Mouse (Mus musculus) neural tube, embryonic 12.5 days (tissue): ENCODE measurements around the gene Lzts2. TPM values are rescaled to one million over a fixed set of nuclear protein-coding genes. Genes with fewer than 3 reads are reported as not detected.

Experiments
- ATAC-seq: fragments of 200-750 bp; cut with Nextera tagmentation; 2 replicates; pipeline ENCODE4 v1.8.0; 2017; ENCODE audit warnings: low read depth, mild to moderate bottlenecking, moderate TSS enrichment, moderate library complexity; ENCODE audit not compliant: low FRiP score
- H3K27ac ChIP-seq: fragments of 300-500 bp; sonication (generic); 2 replicates; pipeline ENCODE4 v1.5.1; 2016
- H3K27me3 ChIP-seq: fragments of 300-500 bp; sonication (generic); replicated peaks from 2 replicates; pipeline ENCODE4 v1.6.1; 2016; ENCODE audit warnings: mild to moderate bottlenecking
- H3K36me3 ChIP-seq: fragments of 300-500 bp; sonication (generic); 2 replicates; pipeline ENCODE4 v1.6.1; 2016; ENCODE audit warnings: mild to moderate bottlenecking
- H3K4me1 ChIP-seq: fragments of 300-500 bp; sonication (generic); 2 replicates; pipeline ENCODE4 v1.6.1; 2016
- H3K4me2 ChIP-seq: fragments of 300-500 bp; sonication (generic); replicated peaks from 2 replicates; pipeline ENCODE4 v1.6.1; 2016; ENCODE audit warnings: mild to moderate bottlenecking
- H3K4me3 ChIP-seq: fragments of 300-500 bp; sonication (generic); 2 replicates; pipeline ENCODE4 v1.5.1; 2016
- H3K9ac ChIP-seq: fragments of 300-500 bp; sonication (generic); 2 replicates; pipeline ENCODE4 v1.6.1; 2016; ENCODE audit warnings: mild to moderate bottlenecking
- H3K9me3 ChIP-seq: fragments of 300-500 bp; sonication (generic); 2 replicates; pipeline ENCODE4 v1.6.1; 2016; ENCODE audit warnings: mild to moderate bottlenecking
- WGBS: fragments of 180-500 bp; shearing (Covaris S2); methylation state at CpG from one replicate; pipeline ENCODE4 v1.1.7; 2016; 5-methylcytosine and 5-hydroxymethylcytosine counted together
- polyA plus RNA-seq: library from polyadenylated mRNA; unstranded; fragments of >200 nt; fragmentation: Nextera tagmentation; extraction: Ambion mirVana; gene quantifications from 2 replicates; pipeline ENCODE4 v1.2.1, GENCODE M21; 2016

Gene Lzts2
- polyA plus RNA-seq, result 68.5 and 70.0 TPM in 2 replicates

DNA sequence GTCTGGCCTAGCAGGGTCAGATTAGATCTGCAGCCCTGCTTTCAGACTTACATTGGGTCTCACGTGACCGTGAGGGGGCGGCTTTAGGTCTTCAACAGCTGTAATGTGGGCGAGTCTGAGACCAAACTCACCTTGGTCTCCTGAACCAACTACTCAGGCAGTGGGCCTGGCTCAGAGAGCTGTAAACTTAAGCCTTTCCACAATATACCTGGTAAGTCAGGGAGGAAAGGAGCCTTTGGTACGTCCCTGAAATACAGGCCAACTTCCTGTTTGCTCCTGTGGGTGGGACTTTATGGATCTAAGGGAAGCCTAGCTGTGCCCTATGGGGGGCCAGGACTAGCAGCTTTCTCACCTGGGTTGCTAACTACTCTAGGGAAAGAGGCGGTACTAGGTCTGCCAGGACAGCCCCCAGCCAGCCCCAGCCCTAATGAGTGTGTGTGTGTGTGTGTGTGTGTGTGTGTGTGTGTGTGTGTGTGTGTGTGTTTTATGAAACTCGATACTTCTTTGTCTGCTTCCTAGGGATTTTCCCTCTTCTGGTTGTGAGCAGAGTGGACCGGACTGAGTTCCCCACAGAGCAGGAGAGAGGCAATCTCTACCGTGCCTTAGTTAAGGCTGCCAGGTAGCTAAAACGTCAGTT, at the start of gene Lzts2:
TSS of gene Lzts2 (plus strand) at position 80 of the 637 bp plus-strand sequence.
- Histone ChIP-seq H3K4me1 (peaks cover 56% of the 10 kb centered on the region), H3K4me3 (peak within 1 kb of the TSS; percentile 69), H3K9me3 (no peaks in the 10 kb centered on the region), H3K27me3 (no peaks in the 10 kb centered on the region), H3K36me3 (peaks cover 26% of the 10 kb centered on the region), H3K9ac (peak within 1 kb of the TSS; percentile 86), H3K4me2 (peak within 1 kb of the TSS; percentile 85), H3K27ac (0 out of 2 replicates have a peak within 1 kb of the TSS, but pooled peaks have one; percentile 5)
- 7% methylated on average over 10 of the region's 10 CpGs for WGBS
- no peak for ATAC-seq

GRCm38 (mm10) chr19:44965978-44966377, 48.2 kb upstream of the Lzts2 start:
- H3K27ac ChIP-seq, result no peak overlapping the region
- H3K4me2 ChIP-seq, result no peak overlapping the region
- no peaks in the 10 kb centered on the region for H3K4me1 ChIP-seq
- no peaks in the 10 kb centered on the region for H3K9me3 ChIP-seq
- 98% methylated on average over 1 of the region's 1 CpGs for WGBS
- no peak overlapping the region for H3K4me3 ChIP-seq
- no peak for ATAC-seq
- H3K36me3 ChIP-seq, result peaks cover 74% of the 10 kb centered on the region
- H3K9ac ChIP-seq, result no peak overlapping the region
- no peaks in the 10 kb centered on the region for H3K27me3 ChIP-seq

DNA sequence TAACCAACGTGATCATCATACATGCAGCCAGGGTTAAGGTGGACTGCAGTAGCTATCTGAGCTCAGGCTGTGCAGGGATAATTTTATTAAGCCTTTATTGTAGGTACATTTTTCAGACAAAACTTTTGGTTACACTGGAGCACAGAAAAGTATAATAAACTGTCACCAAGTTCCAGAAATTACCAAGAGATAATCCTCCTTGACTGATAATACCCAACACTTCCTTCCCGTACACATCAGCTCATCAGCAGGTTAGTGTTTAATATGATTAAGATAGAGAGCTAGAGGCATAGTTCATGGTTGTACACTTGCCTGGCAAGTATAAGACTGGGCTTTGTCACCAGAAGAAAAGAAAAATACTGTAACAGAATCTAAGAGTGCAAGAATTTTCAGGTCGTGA, 45.9 kb upstream of the Lzts2 start:
- no peak for ATAC-seq
- H3K9ac ChIP-seq, result no peak overlapping the region
- H3K27me3 ChIP-seq, result no peaks in the 10 kb centered on the region
- no peak overlapping the region for H3K4me3 ChIP-seq
- H3K4me1 ChIP-seq, result no peaks in the 10 kb centered on the region
- H3K9me3 ChIP-seq, result no peaks in the 10 kb centered on the region
- H3K36me3 ChIP-seq, result peaks cover 85% of the 10 kb centered on the region
- WGBS, result 94% methylated on average over 3 of the region's 3 CpGs
- no peak overlapping the region for H3K27ac ChIP-seq
- H3K4me2 ChIP-seq, result no peak overlapping the region

DNA sequence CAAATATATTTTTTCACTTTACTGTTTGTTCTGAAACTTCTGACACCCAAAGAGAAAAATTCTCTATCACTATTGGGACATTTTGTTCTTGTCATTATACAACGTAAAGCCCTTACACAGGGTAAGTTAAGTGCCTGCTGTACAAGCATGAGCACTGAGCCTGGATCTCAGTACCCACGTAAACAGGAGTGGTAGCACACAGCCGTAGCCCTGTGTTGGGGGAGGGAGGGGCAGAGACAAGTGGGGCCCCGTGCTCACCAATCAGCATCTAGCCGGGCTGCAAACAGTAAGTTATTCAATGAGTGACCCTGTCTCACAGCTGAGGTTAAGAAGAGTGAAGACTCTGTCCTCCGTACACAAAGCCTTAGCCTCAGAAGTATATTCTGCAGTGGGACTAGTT, 37.6 kb upstream of the Lzts2 start:
- Histone ChIP-seq H3K27me3 (no peaks in the 10 kb centered on the region), H3K4me2 (no peak overlapping the region), H3K9ac (no peak overlapping the region), H3K36me3 (peaks cover 90% of the 10 kb centered on the region), H3K4me3 (no peak overlapping the region), H3K27ac (no peak overlapping the region), H3K9me3 (no peaks in the 10 kb centered on the region), H3K4me1 (no peaks in the 10 kb centered on the region)
- 77% methylated on average over 6 of the region's 6 CpGs for WGBS
- ATAC-seq, result no peak

GRCm38 (mm10) chr19:44977148-44977547, 37.1 kb upstream of the Lzts2 start:
- no peak overlapping the region for H3K4me3 ChIP-seq
- no peaks in the 10 kb centered on the region for H3K4me1 ChIP-seq
- no peak overlapping the region for H3K9ac ChIP-seq
- H3K4me2 ChIP-seq, result no peak overlapping the region
- 89% methylated on average over 6 of the region's 6 CpGs for WGBS
- peaks cover 90% of the 10 kb centered on the region for H3K36me3 ChIP-seq
- H3K9me3 ChIP-seq, result no peaks in the 10 kb centered on the region
- no peaks in the 10 kb centered on the region for H3K27me3 ChIP-seq
- H3K27ac ChIP-seq, result no peak overlapping the region
- no peak for ATAC-seq

DNA sequence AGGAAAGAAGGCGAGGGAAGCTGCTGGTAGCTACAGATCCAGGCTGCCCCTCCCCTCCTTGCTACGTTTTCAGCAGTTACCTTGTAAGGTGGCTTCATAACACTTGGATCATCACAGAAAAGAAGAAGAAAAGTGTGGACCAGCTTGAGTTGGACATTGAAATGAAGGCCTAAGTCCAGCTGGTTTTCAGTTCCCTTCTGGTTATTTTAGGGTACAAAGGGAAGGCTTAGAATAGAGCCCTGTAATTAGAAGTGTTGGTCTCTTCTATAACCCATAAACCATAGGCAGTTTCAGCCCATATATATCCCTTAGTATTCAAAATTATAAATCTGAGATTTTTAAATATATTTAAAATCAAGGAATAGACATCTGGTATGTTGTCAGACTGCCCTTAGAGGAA, 33.4 kb upstream of the Lzts2 start:
- H3K9ac ChIP-seq, result no peak overlapping the region
- H3K27ac ChIP-seq, result no peak overlapping the region
- no peaks in the 10 kb centered on the region for H3K27me3 ChIP-seq
- no peak overlapping the region for H3K4me2 ChIP-seq
- no peak for ATAC-seq
- H3K36me3 ChIP-seq, result peaks cover 59% of the 10 kb centered on the region
- no peaks in the 10 kb centered on the region for H3K4me1 ChIP-seq
- H3K9me3 ChIP-seq, result no peaks in the 10 kb centered on the region
- 81% methylated on average over 2 of the region's 2 CpGs for WGBS
- H3K4me3 ChIP-seq, result no peak overlapping the region

- Histone ChIP-seq H3K4me2 (no peak overlapping the region), H3K36me3 (peaks cover 41% of the 10 kb centered on the region), H3K4me3 (no peak overlapping the region), H3K27me3 (no peaks in the 10 kb centered on the region), H3K27ac (no peak overlapping the region), H3K4me1 (no peaks in the 10 kb centered on the region), H3K9me3 (no peaks in the 10 kb centered on the region), H3K9ac (no peak overlapping the region)
- WGBS, result 89% methylated on average over 7 of the region's 7 CpGs
- no peak for ATAC-seq
Observed at GRCm38 (mm10) chr19:44982477-44983115, 31.6 kb upstream of the Lzts2 start.

- Histone ChIP-seq H3K4me1 (no peaks in the 10 kb centered on the region), H3K9me3 (no peaks in the 10 kb centered on the region)
Observed at GRCm38 (mm10) chr19:44983366-44983765, 30.8 kb upstream of the Lzts2 start.

DNA sequence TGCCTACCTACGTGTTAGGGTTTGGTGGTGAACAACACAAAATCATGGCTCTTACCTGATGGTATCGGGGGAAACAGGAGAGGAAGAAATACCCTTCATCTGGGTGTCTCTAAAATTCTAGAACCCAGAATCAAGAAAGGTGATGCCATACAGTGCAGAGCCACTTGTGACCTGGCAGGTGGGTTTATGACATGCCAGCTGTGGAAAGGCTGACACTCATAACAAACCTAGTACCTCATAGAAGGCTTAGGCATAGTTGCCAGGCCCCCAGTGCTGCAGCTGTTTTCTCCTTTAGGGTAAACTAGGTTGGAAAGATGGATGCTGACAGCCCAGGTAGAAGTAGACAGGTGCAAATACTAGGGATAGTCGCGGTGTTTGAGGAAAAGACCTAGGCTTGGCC, 29.8 kb upstream of the Lzts2 start:
- H3K36me3 ChIP-seq, result peaks cover 26% of the 10 kb centered on the region
- no peak for ATAC-seq
- no peak overlapping the region for H3K4me3 ChIP-seq

More at GRCm38 (mm10) chr19:44983366-44983765, 30.8 kb upstream of the Lzts2 start:
- 91% methylated on average over 6 of the region's 6 CpGs for WGBS
- H3K36me3 ChIP-seq, result peaks cover 34% of the 10 kb centered on the region
- no peak for ATAC-seq
- no peak overlapping the region for H3K27ac ChIP-seq
- H3K9ac ChIP-seq, result no peak overlapping the region
- H3K4me2 ChIP-seq, result no peak overlapping the region
- no peak overlapping the region for H3K4me3 ChIP-seq
- H3K27me3 ChIP-seq, result no peaks in the 10 kb centered on the region

DNA sequence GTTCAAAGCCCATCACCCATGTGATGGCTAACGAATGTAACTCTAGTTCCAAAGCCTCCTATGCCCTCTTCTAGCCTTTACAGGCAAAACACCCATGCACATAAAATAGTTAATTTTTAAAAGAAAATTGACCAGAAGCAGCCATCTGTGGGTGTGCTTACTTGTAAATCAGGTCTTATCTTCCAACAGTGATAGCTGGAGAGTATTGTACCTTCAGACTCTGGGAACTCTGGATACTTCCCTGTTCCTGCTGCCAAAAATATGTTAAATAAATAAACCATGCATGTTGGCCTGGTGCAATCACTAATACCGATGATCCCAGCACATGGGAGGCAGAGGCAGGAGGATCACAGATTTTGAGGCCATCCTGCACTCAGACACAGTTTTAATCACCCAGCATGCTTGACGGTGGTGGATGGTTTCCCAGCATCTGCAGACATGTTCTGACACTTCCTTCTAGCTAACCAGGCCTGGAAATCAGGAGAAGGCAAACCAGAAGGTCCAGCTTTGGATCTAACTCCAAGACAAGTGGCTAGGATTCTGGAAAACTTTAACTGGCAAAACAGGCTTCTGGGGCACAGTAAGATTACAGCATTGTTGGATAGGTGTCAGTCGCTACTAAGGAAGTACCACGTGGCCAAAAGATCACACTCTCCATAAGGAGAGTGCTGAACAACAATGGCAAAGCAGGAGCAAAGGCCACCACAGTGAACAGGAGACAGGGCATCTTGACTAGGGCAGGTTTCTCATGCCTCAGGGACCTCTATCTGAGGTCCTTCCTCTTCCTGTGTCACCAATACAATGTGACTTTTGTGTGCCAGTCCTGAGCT, 28.8 kb upstream of the Lzts2 start:
- Histone ChIP-seq H3K27ac (no peak overlapping the region), H3K36me3 (peaks cover 18% of the 10 kb centered on the region), H3K4me3 (no peak overlapping the region), H3K9ac (no peak overlapping the region), H3K4me1 (peaks cover 13% of the 10 kb centered on the region), H3K9me3 (no peaks in the 10 kb centered on the region), H3K4me2 (no peak overlapping the region), H3K27me3 (no peaks in the 10 kb centered on the region)
- WGBS, result 69% methylated on average over 5 of the region's 5 CpGs
- no peak for ATAC-seq

More for the DNA sequence above, 29.8 kb upstream of the Lzts2 start:
- H3K9ac ChIP-seq, result no peak overlapping the region
- H3K4me2 ChIP-seq, result no peak overlapping the region
- H3K27me3 ChIP-seq, result no peaks in the 10 kb centered on the region
- H3K27ac ChIP-seq, result no peak overlapping the region
- H3K4me1 ChIP-seq, result 0 out of 2 replicates have a peak, but pooled peaks cover 5% of the 10 kb centered on the region
- no peaks in the 10 kb centered on the region for H3K9me3 ChIP-seq
- WGBS, result 91% methylated on average over 4 of the region's 4 CpGs

- Histone ChIP-seq H3K4me2 (no peak overlapping the region), H3K9ac (no peak overlapping the region), H3K4me3 (no peak overlapping the region), H3K27ac (no peak overlapping the region), H3K4me1 (peaks cover 28% of the 10 kb centered on the region), H3K36me3 (peaks cover 4% of the 10 kb centered on the region; the same call in 1 of the 2 replicates), H3K9me3 (no peaks in the 10 kb centered on the region), H3K27me3 (no peaks in the 10 kb centered on the region)
- no peak for ATAC-seq
- whole genome bisulfite sequencing, result 75% methylated on average over 6 of the region's 6 CpGs
Observed at GRCm38 (mm10) chr19:44987004-44987403, 27.2 kb upstream of the Lzts2 start.

GRCm38 (mm10) chr19:44987851-44988250, 26.4 kb upstream of the Lzts2 start:
- ATAC-seq, result no peak
- no peaks in the 10 kb centered on the region for H3K27me3 ChIP-seq
- 67% methylated on average over 6 of the region's 6 CpGs for WGBS
- peaks cover 31% of the 10 kb centered on the region for H3K4me1 ChIP-seq
- no peak overlapping the region for H3K27ac ChIP-seq
- H3K9ac ChIP-seq, result no peak overlapping the region
- no peak overlapping the region for H3K4me3 ChIP-seq
- no peaks in the 10 kb centered on the region for H3K9me3 ChIP-seq
- H3K4me2 ChIP-seq, result no peak overlapping the region
- peaks cover 4% of the 10 kb centered on the region for H3K36me3 ChIP-seq
